8 mouse cellular contexts compared by ENCODE assay signal in the genomic region with DNA sequence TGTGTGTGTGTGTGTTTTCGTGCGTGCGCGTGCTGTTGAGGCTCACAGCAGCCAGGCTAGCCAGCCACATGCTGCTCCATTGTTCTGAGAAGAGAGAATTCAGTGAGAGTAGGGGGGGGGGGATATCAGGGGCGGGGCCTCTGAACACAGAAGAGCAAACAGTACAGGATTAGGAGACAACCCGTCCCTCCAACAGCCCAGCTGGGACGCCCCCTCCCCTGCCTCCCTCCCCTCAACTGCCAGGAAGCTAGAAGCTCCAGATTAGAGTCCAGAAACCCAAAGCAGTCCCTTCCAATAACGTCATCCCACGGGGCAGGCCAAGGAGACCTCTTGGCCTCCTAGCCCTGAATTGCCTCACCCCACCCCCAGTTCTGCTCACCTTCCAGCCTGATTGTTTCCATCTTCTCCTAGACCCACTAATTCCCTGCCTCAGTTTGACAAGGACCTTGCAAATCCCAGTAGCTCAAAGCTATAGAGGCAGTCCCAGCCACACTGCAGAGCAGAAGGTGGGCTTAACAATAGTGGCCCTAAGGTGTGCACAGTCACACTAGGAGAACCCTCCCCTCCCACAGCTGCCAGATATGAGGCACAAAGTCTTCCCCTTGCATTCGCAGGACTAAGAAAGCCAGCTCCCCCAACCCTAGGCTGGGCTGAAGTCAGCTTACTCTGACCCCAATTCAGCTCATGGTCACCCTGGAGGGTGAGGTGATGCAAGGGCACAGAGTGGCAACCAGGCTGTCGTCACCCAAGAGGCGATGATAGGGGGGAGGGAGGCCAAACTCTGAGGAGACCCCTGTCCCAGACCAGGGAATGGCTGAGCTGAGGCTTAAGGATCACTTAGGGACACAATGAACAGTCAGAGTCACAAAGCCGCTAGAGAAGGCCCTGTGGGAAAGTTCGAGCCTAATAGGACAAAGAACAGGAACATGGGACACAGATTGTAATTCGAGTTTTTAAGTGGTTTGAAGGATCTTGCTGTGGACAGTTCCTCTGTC. TPM values are rescaled to one million over a fixed set of nuclear protein-coding genes. Genes with fewer than 3 reads are reported as not detected.
DNase-seq lines count a peak whose midpoint lies in the region; ATAC-seq and TF ChIP-seq lines count a peak whose summit lies in the region.

No protein-coding gene starts in this region.

- peaks cover 33% of the 10 kb centered on the region for H3K4me1 ChIP-seq in lung, postnatal 0 days (ENCODE audit: insufficient read depth, low read depth, low read length)

- H3K4me2 ChIP-seq in lung, postnatal 0 days (replicated peaks; ENCODE audit: low read depth, low read length) = peak overlapping the region; percentile 70

- H3K9me3 ChIP-seq in lung, postnatal 0 days (ENCODE audit: low read length) = no peaks in the 10 kb centered on the region

- peak overlapping the region; percentile 90 for H3K27ac ChIP-seq in lung, postnatal 0 days (ENCODE audit: low read length)

- H3K27me3 ChIP-seq in lung, postnatal 0 days (replicated peaks; ENCODE audit: insufficient read depth, low read length) = no peaks in the 10 kb centered on the region

- TF ChIP-seq CTCF in lung, postnatal 0 days (IDR thresholded peaks at IDR 0.05) = no peak

- H3K4me3 ChIP-seq in lung, postnatal 0 days (ENCODE audit: low read depth, low read length) = peak overlapping the region; percentile 59

- peak; percentile 92 for DNase-seq in heart, adult 11 months
- DNase-seq in heart, adult 9 months (ENCODE audit: low spot score in 2 of 2) = no peak
- peak; percentile 57 for DNase-seq in Muller cell, postnatal 12 days (ENCODE audit: inconsistent ontology term)
- peak; percentile 26 for DNase-seq in forelimb bud, embryonic 11.5 days (ENCODE audit: low read depth, low spot score)
- DNase-seq in lung, postnatal 0 days (ENCODE audit: low spot score) = no peak
- no peak for DNase-seq in urinary bladder, postnatal 14 days (ENCODE audit: low spot score)
- no peak for DNase-seq in right cerebral cortex, postnatal 25 days
- DNase-seq in gastrocnemius, postnatal 25 days = no peak

- H3K36me3 ChIP-seq in lung, postnatal 0 days (ENCODE audit: insufficient read depth, low read length) = no peaks in the 10 kb centered on the region

- no peak for TF ChIP-seq EP300 in lung, postnatal 0 days (IDR thresholded peaks at IDR 0.05)

- 15% methylated on average over 10 of the region's 15 CpGs for WGBS in lung, postnatal 0 days

- H3K9ac ChIP-seq in lung, postnatal 0 days (replicated peaks; ENCODE audit: low read depth) = peak overlapping the region; percentile 60; the same call in 1 of the 2 replicates

- ATAC-seq in lung, postnatal 0 days = no peak

RNA-seq across cellular contexts. Expression of gene Carhsp1, which starts 1.6 kb away (rescaled TPM):
- polyA plus RNA-seq in lung, postnatal 0 days (2015; fragmentation: Nextera tagmentation; extraction: Ambion mirVana) = 86.9 and 97.1 TPM in 2 replicates
- 10 to 100 TPM in 1 of 2 experiments, 1 to 10 TPM in 1; 8.6 to 10.5 TPM for total RNA-seq in gastrocnemius, postnatal 25 days (2021)

RNA-seq across cellular contexts. Expression of gene Gm5767, which starts 10.2 kb away (rescaled TPM):
- polyA plus RNA-seq in lung, postnatal 0 days (2015; fragmentation: Nextera tagmentation; extraction: Ambion mirVana) = not detected in 2 replicates
- not detected for total RNA-seq in gastrocnemius, postnatal 25 days (2021)

RNA-seq across cellular contexts. Expression of gene Tmem186, which starts 32.8 kb away (rescaled TPM):
- 8.2 and 8.7 TPM in 2 replicates for polyA plus RNA-seq in lung, postnatal 0 days (2015; fragmentation: Nextera tagmentation; extraction: Ambion mirVana)
- 10 to 100 TPM in 1 of 2 experiments, 1 to 10 TPM in 1; 9.0 to 10.7 TPM for total RNA-seq in gastrocnemius, postnatal 25 days (2021)

RNA-seq across cellular contexts. Expression of gene Pmm2, which starts 32.9 kb away (rescaled TPM):
- polyA plus RNA-seq in lung, postnatal 0 days (2015; fragmentation: Nextera tagmentation; extraction: Ambion mirVana) = 38.0 and 40.2 TPM in 2 replicates
- 10 to 100 TPM; 20.3 to 20.6 TPM for total RNA-seq in gastrocnemius, postnatal 25 days (2021)

Comparison
In these comparisons a context has a peak if more than half of its experiments do, and no peak if none do; other contexts are left out.
1. DNase-seq: peak in heart, adult 11 months (single experiment), Muller cell, postnatal 12 days (single experiment) and forelimb bud, embryonic 11.5 days (single experiment); none in heart, adult 9 months (0 of 2), lung, postnatal 0 days (single experiment), urinary bladder, postnatal 14 days (single experiment), right cerebral cortex, postnatal 25 days (single experiment) and gastrocnemius, postnatal 25 days (single experiment).